Mouse (Mus musculus) limb, embryonic 14.5 days (tissue): ENCODE data around the gene Gbp8. TPM values are rescaled to one million over a fixed set of nuclear protein-coding genes. Genes with fewer than 3 reads are reported as not detected.
"Not testable (repeated sequence)": the region's sequence is repeated elsewhere in the genome, so short reads cannot be mapped to it uniquely, and the experiment has no call there.

Experiments
- ATAC-seq: fragments of 200-750 bp; cut with Nextera tagmentation; 2 replicates; pipeline ENCODE4 v1.8.0; 2017; ENCODE audit warnings: low read depth, moderate number of reproducible peaks, moderate TSS enrichment; ENCODE audit not compliant: low FRiP score
- DNase-seq: peaks from one replicate; pipeline ENCODE4 v3.0.0-alpha.2; 2015; ENCODE audit warnings: low spot score
- H3K27ac ChIP-seq: fragments of 300-500 bp; sonication (generic); replicated peaks from 2 replicates; pipeline ENCODE4 v1.5.1; 2014; ENCODE audit warnings: low read depth, mild to moderate bottlenecking, low read length, moderate library complexity, mixed read lengths
- H3K27me3 ChIP-seq: fragments of 300-500 bp; sonication (generic); 2 replicates; pipeline ENCODE4 v1.6.1; 2014; ENCODE audit warnings: low read length, mixed read lengths; ENCODE audit not compliant: control insufficient read depth, insufficient read depth
- H3K36me3 ChIP-seq: fragments of 300-500 bp; sonication (generic); 2 replicates; pipeline ENCODE4 v1.6.1; 2014; ENCODE audit warnings: mild to moderate bottlenecking, low read length, moderate library complexity, mixed read lengths; ENCODE audit not compliant: control insufficient read depth, insufficient read depth
- H3K4me1 ChIP-seq: fragments of 300-500 bp; sonication (generic); 2 replicates; pipeline ENCODE4 v1.6.1; 2014; ENCODE audit warnings: antibody characterized with exemption, low read length, mixed read lengths; ENCODE audit not compliant: control insufficient read depth, insufficient read depth
- H3K4me2 ChIP-seq: fragments of 300-500 bp; sonication (generic); replicated peaks from 2 replicates; pipeline ENCODE4 v1.6.1; 2014; ENCODE audit warnings: low read depth, mild to moderate bottlenecking, low read length, moderate library complexity; ENCODE audit not compliant: severe bottlenecking
- H3K4me3 ChIP-seq: fragments of 300-500 bp; sonication (generic); replicated peaks from 2 replicates; pipeline ENCODE4 v1.5.1; 2014; ENCODE audit warnings: low read length
- H3K9ac ChIP-seq: fragments of 300-500 bp; sonication (generic); 2 replicates; pipeline ENCODE4 v1.6.1; 2014; ENCODE audit warnings: mild to moderate bottlenecking, low read depth, low read length, moderate library complexity; ENCODE audit not compliant: severe bottlenecking
- H3K9me3 ChIP-seq: fragments of 300-500 bp; sonication (generic); 2 replicates; pipeline ENCODE4 v1.6.1; 2016; ENCODE audit warnings: low read length; ENCODE audit not compliant: control insufficient read depth
- POLR2A ChIP-seq: fragments of 200-500 bp; IDR thresholded peaks from 2 replicates; pipeline ENCODE4 v1.8.0; 2012; ENCODE audit warnings: inconsistent platforms, mild to moderate bottlenecking, moderate library complexity, borderline replicate concordance; ENCODE audit not compliant: insufficient read depth, insufficient read length; ENCODE audit errors: extremely low read depth
- WGBS: fragments of 180-500 bp; shearing (Covaris S2); extraction: QIAGEN DNeasy Blood & Tissue Kit; methylation state at CpG from one replicate; pipeline ENCODE4 v1.1.7; 2014; 5-methylcytosine and 5-hydroxymethylcytosine counted together
- polyA plus RNA-seq, 2 experiments: library from polyadenylated mRNA; depleted of rRNA in 1 of 2; stranded (reverse) in 1 of 2; unstranded in 1 of 2; fragments of >200 nt; fragmentation: Nextera tagmentation in 1 of 2; extraction: Ambion mirVana in 1 of 2; gene quantifications; 2 replicates each; pipeline versions ENCODE4 v1.2.1 to v1.2.3; 2012 to 2014

Gene Gbp8
- polyA plus RNA-seq (2012; rRNA removed), result 0.63 and 0.94 TPM in 2 replicates
- polyA plus RNA-seq (2014; fragmentation: Nextera tagmentation; extraction: Ambion mirVana), result 0.18 and 0.55 TPM in 2 replicates

GRCm38 (mm10) chr5:105139409-105140088 lies at the start of gene Gbp8, which contains the start of the genes Gbp9 and Gbp4:
TSS of gene Gbp8 (minus strand) at chr5:105139540.
TSS of gene Gbp9 (minus strand) at chr5:105139539.
TSS of gene Gbp4 (minus strand) at chr5:105139586.
- not testable (repeated sequence) for DNase-seq, H3K36me3 ChIP-seq, H3K4me2 ChIP-seq, H3K9me3 ChIP-seq, ATAC-seq, H3K4me1 ChIP-seq, H3K4me3 ChIP-seq, H3K27ac ChIP-seq, H3K9ac ChIP-seq, H3K27me3 ChIP-seq
- 25% methylated on average over 2 of the region's 2 CpGs for WGBS

- no peak for TF ChIP-seq POLR2A
- Histone ChIP-seq H3K4me3 (no peak overlapping the region), H3K27ac (no peak overlapping the region), H3K4me1 (no peaks in the 10 kb centered on the region), H3K36me3 (no peaks in the 10 kb centered on the region), H3K9me3 (no peaks in the 10 kb centered on the region), H3K27me3 (no peaks in the 10 kb centered on the region), H3K4me2 (no peak overlapping the region), H3K9ac (no peak overlapping the region)
- no peak for DNase-seq
- ATAC-seq, result no peak
These were observed 42.1 kb upstream of the Gbp8 start for GRCm38 (mm10) chr5:105181446-105181845.

- DNase-seq (no peak), ATAC-seq (no peak)
- Histone ChIP-seq H3K27ac (no peak overlapping the region), H3K36me3 (no peaks in the 10 kb centered on the region), H3K27me3 (no peaks in the 10 kb centered on the region), H3K4me1 (no peaks in the 10 kb centered on the region), H3K9ac (no peak overlapping the region), H3K4me2 (no peak overlapping the region), H3K9me3 (no peaks in the 10 kb centered on the region), H3K4me3 (no peak overlapping the region)
- WGBS, result 86% methylated on average over 5 of the region's 5 CpGs
- TF ChIP-seq POLR2A, result no peak
These were observed 17.2 kb upstream of the Gbp8 start for GRCm38 (mm10) chr5:105156582-105156981.

- H3K27ac ChIP-seq, result no peak overlapping the region
- no peaks in the 10 kb centered on the region for H3K4me1 ChIP-seq
- H3K9me3 ChIP-seq, result no peaks in the 10 kb centered on the region
- TF ChIP-seq POLR2A, result no peak
- no peaks in the 10 kb centered on the region for H3K27me3 ChIP-seq
- no peak overlapping the region for H3K4me2 ChIP-seq
- DNase-seq (no peak), ATAC-seq (no peak)
- no peak overlapping the region for H3K4me3 ChIP-seq
- no peaks in the 10 kb centered on the region for H3K36me3 ChIP-seq
- no peak overlapping the region for H3K9ac ChIP-seq
These were observed 14.7 kb upstream of the Gbp8 start for GRCm38 (mm10) chr5:105154049-105154448.

- WGBS, result 74% methylated on average over 2 of the region's 2 CpGs
- H3K4me2 ChIP-seq, H3K27ac ChIP-seq, H3K9ac ChIP-seq, H3K4me3 ChIP-seq, DNase-seq, H3K27me3 ChIP-seq, H3K4me1 ChIP-seq, H3K9me3 ChIP-seq, H3K36me3 ChIP-seq, ATAC-seq: not testable (repeated sequence)
These were observed 8.7 kb upstream of the Gbp8 start for GRCm38 (mm10) chr5:105148062-105148461.

GRCm38 (mm10) chr5:105146447-105146846 lies 7.1 kb upstream of the Gbp8 start:
- no peak overlapping the region for H3K4me3 ChIP-seq
- H3K27ac ChIP-seq, result no peak overlapping the region
- DNase-seq, result no peak
- H3K9me3 ChIP-seq, result no peaks in the 10 kb centered on the region
- no peaks in the 10 kb centered on the region for H3K27me3 ChIP-seq
- H3K36me3 ChIP-seq, result no peaks in the 10 kb centered on the region
- no peak for ATAC-seq
- H3K9ac ChIP-seq, result no peak overlapping the region
- TF ChIP-seq POLR2A, result no peak
- H3K4me1 ChIP-seq, result no peaks in the 10 kb centered on the region
- H3K4me2 ChIP-seq, result no peak overlapping the region

GRCm38 (mm10) chr5:105145731-105146130 lies 6.4 kb upstream of the Gbp8 start:
- H3K9ac ChIP-seq, H3K4me2 ChIP-seq, H3K36me3 ChIP-seq, DNase-seq, H3K27me3 ChIP-seq, H3K4me1 ChIP-seq, H3K9me3 ChIP-seq, H3K27ac ChIP-seq, ATAC-seq, H3K4me3 ChIP-seq: not testable (repeated sequence)
- 57% methylated on average over 3 of the region's 3 CpGs for WGBS

- H3K4me1 ChIP-seq, H3K27me3 ChIP-seq, H3K36me3 ChIP-seq, H3K9me3 ChIP-seq, H3K4me2 ChIP-seq, H3K4me3 ChIP-seq, H3K9ac ChIP-seq, H3K27ac ChIP-seq, DNase-seq, ATAC-seq: not testable (repeated sequence)
- 74% methylated on average over 2 of the region's 2 CpGs for WGBS
These were observed 910 bp upstream of the Gbp8 start for GRCm38 (mm10) chr5:105140089-105140810.
